Mouse (Mus musculus) ES-E14 (cell line): ENCODE data around the gene Clic1.
"Not testable (repeated sequence)": the region's sequence is repeated elsewhere in the genome, so short reads cannot be mapped to it uniquely, and the experiment has no call there.

Experiments used
- CHD2 ChIP-seq: IDR thresholded peaks from 2 replicates; pipeline ENCODE4 v1.6.1; 2014; ENCODE audit warnings: mild to moderate bottlenecking, low read depth, low read length, inconsistent platforms
- HCFC1 ChIP-seq: IDR thresholded peaks from 2 replicates; pipeline ENCODE4 v1.6.1; 2012; ENCODE audit warnings: low read length, inconsistent platforms, borderline replicate concordance; ENCODE audit not compliant: insufficient read depth
- MAFK ChIP-seq: IDR thresholded peaks from 2 replicates; pipeline ENCODE4 v1.6.1; 2014; ENCODE audit warnings: mild to moderate bottlenecking, low read depth, low read length, inconsistent platforms; ENCODE audit not compliant: insufficient read depth
- ZC3H11A ChIP-seq: IDR thresholded peaks from 2 replicates; pipeline ENCODE4 v1.6.1; 2012; ENCODE audit warnings: low read depth, mild to moderate bottlenecking, inconsistent platforms, low read length, borderline replicate concordance
- ZNF384 ChIP-seq: IDR thresholded peaks from 2 replicates; pipeline ENCODE4 v1.6.1; 2012; ENCODE audit warnings: low read depth, low read length, inconsistent platforms

DNA sequence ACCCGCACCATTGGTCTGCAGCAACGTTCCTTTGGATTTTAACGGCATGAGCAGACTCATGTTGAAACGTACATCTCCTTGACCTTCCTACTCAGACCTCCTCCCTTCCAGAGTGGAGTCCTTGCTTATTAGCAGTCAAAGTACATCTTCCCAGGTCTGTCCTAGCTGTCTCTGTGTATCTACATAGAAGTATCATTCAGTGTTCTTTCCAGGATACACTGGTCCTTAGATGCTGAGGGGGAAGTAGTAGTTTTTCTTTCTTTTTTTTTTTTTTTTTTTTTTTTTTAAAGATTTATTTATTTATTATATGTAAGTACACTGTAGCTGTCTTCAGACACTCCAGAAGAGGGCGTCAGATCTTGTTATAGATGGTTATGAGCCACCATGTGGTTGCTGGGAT lies 43.9 kb upstream of the Clic1 start:
- not testable (repeated sequence) for TF ChIP-seq HCFC1, ZC3H11A, CHD2, MAFK
- peak; percentile 66 for TF ChIP-seq ZNF384
